Mouse (Mus musculus) heart, adult 10 weeks (tissue): ENCODE results near the gene Gm6880. TPM values are rescaled to one million over a fixed set of nuclear protein-coding genes. Genes with fewer than 3 reads are reported as not detected.

Experiments
- polyA plus RNA-seq: library from polyadenylated mRNA; stranded (reverse); fragments of 350-450 nt; fragmentation: Illumina TruSeq; extraction: RNeasy Lipid Tissue Mini Kit (QIAGEN cat#74804); gene quantifications from one replicate; pipeline ENCODE4 v1.2.3, GENCODE M21; 2014; ENCODE audit warnings: low read depth, low replicate concordance

Gene Gm6880
- polyA plus RNA-seq, result not detected

DNA sequence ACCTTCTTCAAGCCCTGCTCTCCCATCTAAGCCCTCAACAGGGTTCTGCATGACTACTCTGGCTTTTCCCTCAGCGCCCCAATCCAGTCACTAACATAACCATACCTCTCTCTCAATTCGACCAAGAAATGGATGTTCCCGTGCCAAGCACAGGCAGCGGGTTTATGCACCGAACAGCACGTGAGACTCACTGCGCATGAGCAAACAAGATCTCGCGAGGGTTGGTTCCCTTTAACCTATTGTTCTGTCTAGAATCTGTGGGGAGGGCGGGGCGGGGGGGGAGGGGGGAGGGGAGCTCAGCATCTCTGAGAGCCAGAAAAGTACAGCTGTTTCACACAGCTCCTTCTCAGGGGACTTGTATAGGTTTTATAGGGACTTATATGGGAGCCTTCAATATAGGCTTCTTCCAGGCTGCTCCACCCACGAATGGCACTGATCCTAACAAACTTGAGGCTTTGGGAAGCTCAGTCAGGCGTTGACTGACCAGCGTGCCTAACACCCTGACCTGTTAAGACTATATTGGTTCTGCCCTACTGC lies at the start of gene Gm6880:
Gm6880 (minus strand) TSS at position 51 of the 537 bp plus-strand sequence.

Other genes starting within 250 kb of the Gm6880 start
- gene Flna, start 231.6 kb downstream of the Gm6880 start, polyA plus RNA-seq, result 157 TPM
- 58.3 TPM for gene Emd, start 226.7 kb downstream of the Gm6880 start, polyA plus RNA-seq
- 920 TPM for gene Rpl10, start 210.6 kb downstream of the Gm6880 start, polyA plus RNA-seq
- 89.4 TPM for gene Taz, start 199.5 kb downstream of the Gm6880 start, polyA plus RNA-seq
- 20.8 TPM for gene Dnase1l1, start 199.1 kb downstream of the Gm6880 start, polyA plus RNA-seq
- gene Atp6ap1, start 184.3 kb downstream of the Gm6880 start, polyA plus RNA-seq, result 178 TPM
- gene Gdi1, start 176.4 kb downstream of the Gm6880 start, polyA plus RNA-seq, result 84.5 TPM
- 33.4 TPM for gene Fam50a, start 168.4 kb downstream of the Gm6880 start, polyA plus RNA-seq
- gene Plxna3, start 152.3 kb downstream of the Gm6880 start, polyA plus RNA-seq, result 2.0 TPM
- 31.3 TPM for gene Lage3, start 127.8 kb downstream of the Gm6880 start, polyA plus RNA-seq
- gene Ubl4a, start 108.2 kb downstream of the Gm6880 start, polyA plus RNA-seq, result 73.7 TPM
- 7.1 TPM for gene Slc10a3, start 108.0 kb downstream of the Gm6880 start, polyA plus RNA-seq
- gene Fam3a, start 88.1 kb downstream of the Gm6880 start, polyA plus RNA-seq, result 25.7 TPM
- gene Ikbkg, start 88.1 kb downstream of the Gm6880 start, polyA plus RNA-seq, result 23.9 TPM
- gene G6pdx, start 52.2 kb downstream of the Gm6880 start, polyA plus RNA-seq, result 8.7 TPM
- gene Olfr1326-ps1, start 93.5 kb upstream of the Gm6880 start, polyA plus RNA-seq, result not detected
- gene Olfr1325, start 111.3 kb upstream of the Gm6880 start, polyA plus RNA-seq, result not detected
- gene Gm5640, start 164.2 kb upstream of the Gm6880 start, polyA plus RNA-seq, result 1.2 TPM